13 mouse cellular contexts compared by ENCODE assay signal in genomic region chr11:89265080-89265479, GRCm38 (mm10). TPM values are rescaled to one million over a fixed set of nuclear protein-coding genes. Genes with fewer than 3 reads are reported as not detected.
"Had no signal": no experiment of that assay in that cellular context is flagged by ENCODE, and none has a peak within 500 bp of the region (broad histone marks: within the 10 kb centered on the region; RNA-seq: fewer than 3 reads in every experiment).

No protein-coding gene starts in this region.

- H3K36me3 ChIP-seq: limb, embryonic 12.5 days; limb, embryonic 15.5 days; midbrain, embryonic 12.5 days had no signal

- H3K9ac ChIP-seq: limb, embryonic 12.5 days; limb, embryonic 15.5 days; liver, embryonic 14.5 days; liver, postnatal 0 days; midbrain, embryonic 12.5 days had no signal

- H3K4me1 ChIP-seq: megakaryocyte, embryonic 14.5 days had no signal

- H3K27ac ChIP-seq: limb, embryonic 12.5 days; limb, embryonic 15.5 days; liver, embryonic 14.5 days; midbrain, embryonic 12.5 days had no signal

- H3K9me3 ChIP-seq: limb, embryonic 12.5 days; limb, embryonic 15.5 days; megakaryocyte, embryonic 14.5 days; midbrain, embryonic 12.5 days had no signal

- ATAC-seq: intestine, postnatal 0 days; liver, postnatal 0 days had no signal

- H3K4me3 ChIP-seq: limb, embryonic 12.5 days; limb, embryonic 15.5 days; megakaryocyte, embryonic 14.5 days; midbrain, embryonic 12.5 days had no signal

- H3K4me2 ChIP-seq: limb, embryonic 12.5 days; limb, embryonic 15.5 days; liver, embryonic 11.5 days; midbrain, embryonic 12.5 days had no signal

- H3K27me3 ChIP-seq: limb, embryonic 15.5 days; megakaryocyte, embryonic 14.5 days; midbrain, embryonic 12.5 days had no signal

- DNase-seq: kidney, postnatal 10 days; left cerebral cortex, postnatal 4 days; liver, postnatal 0 days; thymus, adult 2 months; thymus, postnatal 14 days; thymus, postnatal 4 days had no signal

RNA-seq across cellular contexts. Expression of gene Nog, which starts 37.1 kb away (rescaled TPM):
- polyA plus RNA-seq: liver, postnatal 0 days had no signal
